Mouse (Mus musculus): ENCODE measurements around the gene Hacd2. TPM values are rescaled to one million over a fixed set of nuclear protein-coding genes. Genes with fewer than 3 reads are reported as not detected.
A peak's percentile ranks its signal among the peaks of the same experiment; 100 is the strongest.

The Hacd2 gene
- polyA plus RNA-seq, 1 experiment from 2014 or later = 47.8 TPM

DNA sequence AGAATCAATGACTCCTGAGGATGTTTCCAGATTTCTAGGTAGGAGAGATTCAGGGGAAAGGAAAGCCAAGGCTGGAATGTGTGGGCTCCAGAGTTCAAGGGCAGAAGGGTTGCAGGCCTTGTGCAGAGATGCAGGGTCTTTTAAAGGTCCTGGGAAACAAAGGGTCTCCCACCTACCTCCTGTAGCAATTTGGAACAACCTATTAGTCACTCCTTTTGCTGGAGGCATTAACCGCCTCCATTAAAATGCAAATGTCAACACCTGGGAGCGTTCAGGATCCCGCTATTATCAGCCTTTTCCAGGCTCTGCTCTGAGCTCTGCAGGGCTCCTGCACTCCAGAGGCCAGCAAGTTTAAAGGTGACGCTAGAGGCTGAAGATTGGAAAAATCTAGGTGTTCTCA lies 123.9 kb downstream of the Hacd2 start:
- Histone ChIP-seq H3K9ac (no peak overlapping the region), H3K27ac (no peak overlapping the region), H3K27me3 (replicated peaks) (peaks cover 2% of the 10 kb centered on the region), H3K9me3 (peaks cover 4% of the 10 kb centered on the region; the same call in 1 of the 2 replicates), H3K36me3 (no peaks in the 10 kb centered on the region), H3K4me2 (replicated peaks) (no peak overlapping the region), H3K4me3 (no peak overlapping the region), H3K4me1 (no peaks in the 10 kb centered on the region)
- 5% methylated on average over 4 of the region's 4 CpGs for WGBS
- ATAC-seq (ENCODE audit: low FRiP score, low read depth) = no peak

DNA sequence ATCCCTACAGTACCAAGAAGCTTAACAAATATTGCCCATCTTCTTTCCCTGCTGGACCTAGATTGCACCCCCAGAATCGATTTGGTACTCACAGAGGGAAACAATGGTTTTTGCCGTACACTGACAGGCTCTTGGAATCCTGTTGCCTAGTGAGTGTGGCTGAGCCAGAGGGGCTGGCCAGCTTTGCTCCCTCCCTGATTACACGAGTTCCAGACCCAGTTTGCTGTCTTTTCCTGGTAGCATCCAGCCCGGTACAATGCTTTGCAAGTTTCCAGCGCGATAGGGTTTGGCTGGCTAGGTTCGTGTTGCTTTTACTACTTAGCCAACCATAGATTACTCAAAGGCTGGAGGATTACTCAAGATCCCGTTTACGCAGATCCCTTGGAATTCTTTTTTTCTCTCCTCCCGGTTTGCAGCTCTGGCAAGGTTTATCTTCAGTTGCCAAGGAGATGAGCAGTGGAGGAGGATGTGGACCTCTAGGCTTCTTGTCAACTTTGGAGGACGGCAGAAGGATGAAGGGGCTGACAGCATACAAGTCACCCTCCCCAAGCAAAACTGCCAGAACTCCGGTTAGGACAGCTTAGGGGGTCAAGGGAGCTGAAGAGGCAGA lies 131.0 kb downstream of the Hacd2 start:
- peaks cover 44% of the 10 kb centered on the region for H3K27me3 ChIP-seq (replicated peaks)
- H3K36me3 ChIP-seq = no peaks in the 10 kb centered on the region
- no peak for ATAC-seq (ENCODE audit: low FRiP score, low read depth)
- WGBS = 9% methylated on average over 12 of the region's 12 CpGs
- H3K4me1 ChIP-seq = peaks cover 35% of the 10 kb centered on the region
- no peak overlapping the region for H3K4me3 ChIP-seq
- no peak overlapping the region for H3K27ac ChIP-seq
- H3K4me2 ChIP-seq (replicated peaks) = no peak overlapping the region
- no peak overlapping the region for H3K9ac ChIP-seq
- no peaks in the 10 kb centered on the region for H3K9me3 ChIP-seq

DNA sequence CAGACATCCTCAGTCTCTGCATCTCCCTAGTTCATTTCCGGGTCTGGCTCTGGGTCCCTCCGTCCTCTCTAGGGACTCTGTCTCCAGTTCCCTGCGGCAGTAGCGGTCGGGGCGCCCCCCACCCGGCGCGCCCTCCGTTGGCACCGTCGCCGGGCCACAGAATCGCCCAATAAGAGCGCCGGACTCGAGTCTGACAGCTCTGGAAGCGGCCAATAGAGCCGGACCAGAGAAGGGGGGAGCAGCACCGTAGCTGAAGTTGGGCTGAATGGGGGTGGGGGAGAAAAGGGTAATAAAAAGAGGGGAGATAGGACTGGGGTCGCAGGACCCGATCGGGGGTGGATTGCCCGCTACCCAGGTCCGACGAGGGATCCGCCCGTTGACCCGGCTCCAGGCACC lies 132.0 kb downstream of the Hacd2 start:
- Histone ChIP-seq H3K4me1 (peaks cover 42% of the 10 kb centered on the region), H3K27ac (0 out of 2 replicates have a peak overlapping the region, but pooled peaks have one; percentile 57), H3K4me3 (peak overlapping the region; percentile 74), H3K9me3 (no peaks in the 10 kb centered on the region), H3K9ac (peak overlapping the region; percentile 87), H3K36me3 (no peaks in the 10 kb centered on the region), H3K4me2 (replicated peaks) (peak overlapping the region; percentile 97), H3K27me3 (replicated peaks) (peaks cover 44% of the 10 kb centered on the region)
- WGBS = under 1% methylated on average over 29 of the region's 29 CpGs
- ATAC-seq (ENCODE audit: low FRiP score, low read depth) = peak; percentile 84

GRCm38 (mm10) chr16:35154641-35155390 lies 132.6 kb downstream of the Hacd2 start, which contains the start of gene Adcy5:
Gene Adcy5 (plus strand): TSS chr16:35154877.
- peak within 1 kb of the TSS; percentile 57; the same call in 1 of the 2 replicates for H3K27ac ChIP-seq
- H3K4me2 ChIP-seq (replicated peaks) = peak within 1 kb of the TSS; percentile 97
- peaks cover 47% of the 10 kb centered on the region for H3K4me1 ChIP-seq
- peak; percentile 63 for ATAC-seq (ENCODE audit: low FRiP score, low read depth)
- H3K36me3 ChIP-seq = no peaks in the 10 kb centered on the region
- peak within 1 kb of the TSS; percentile 87 for H3K9ac ChIP-seq
- WGBS = 1% methylated on average over 74 of the region's 104 CpGs
- no peaks in the 10 kb centered on the region for H3K9me3 ChIP-seq
- peak within 1 kb of the TSS; percentile 74 for H3K4me3 ChIP-seq
- H3K27me3 ChIP-seq (replicated peaks) = peaks cover 44% of the 10 kb centered on the region

- Histone ChIP-seq H3K36me3 (no peaks in the 10 kb centered on the region), H3K9me3 (no peaks in the 10 kb centered on the region), H3K4me1 (peaks cover 56% of the 10 kb centered on the region), H3K27me3 (replicated peaks) (peaks cover 44% of the 10 kb centered on the region), H3K9ac (peak overlapping the region; percentile 87), H3K4me2 (replicated peaks) (peak overlapping the region; percentile 97), H3K27ac (peak overlapping the region; percentile 57; the same call in 1 of the 2 replicates), H3K4me3 (peak overlapping the region; percentile 74)
- ATAC-seq (ENCODE audit: low FRiP score, low read depth) = peak; percentile 35
- 1% methylated on average over 85 of the region's 87 CpGs for WGBS
These were observed 133.4 kb downstream of the Hacd2 start for GRCm38 (mm10) chr16:35155391-35156305.

DNA sequence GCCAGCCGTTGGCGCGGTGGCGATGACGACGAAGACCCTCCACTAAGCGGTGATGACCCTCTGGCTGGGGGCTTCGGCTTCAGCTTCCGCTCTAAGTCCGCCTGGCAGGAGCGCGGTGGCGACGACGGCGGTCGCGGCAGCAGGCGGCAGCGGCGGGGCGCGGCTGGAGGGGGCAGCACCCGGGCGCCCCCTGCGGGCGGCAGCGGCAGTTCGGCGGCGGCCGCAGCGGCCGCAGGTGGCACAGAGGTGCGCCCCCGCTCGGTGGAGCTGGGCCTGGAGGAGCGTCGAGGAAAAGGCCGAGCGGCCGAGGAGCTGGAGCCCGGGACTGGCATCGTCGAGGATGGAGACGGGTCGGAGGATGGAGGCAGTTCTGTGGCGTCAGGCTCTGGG lies 134.1 kb downstream of the Hacd2 start:
- Histone ChIP-seq H3K4me2 (replicated peaks) (peak overlapping the region; percentile 97), H3K4me1 (peaks cover 62% of the 10 kb centered on the region), H3K9me3 (no peaks in the 10 kb centered on the region), H3K27ac (no peak overlapping the region), H3K9ac (peak overlapping the region; percentile 87; the same call in 1 of the 2 replicates), H3K4me3 (peak overlapping the region; percentile 74), H3K27me3 (replicated peaks) (peaks cover 41% of the 10 kb centered on the region), H3K36me3 (no peaks in the 10 kb centered on the region)
- 3% methylated on average over 48 of the region's 48 CpGs for WGBS
- ATAC-seq (ENCODE audit: low FRiP score, low read depth) = no peak

DNA sequence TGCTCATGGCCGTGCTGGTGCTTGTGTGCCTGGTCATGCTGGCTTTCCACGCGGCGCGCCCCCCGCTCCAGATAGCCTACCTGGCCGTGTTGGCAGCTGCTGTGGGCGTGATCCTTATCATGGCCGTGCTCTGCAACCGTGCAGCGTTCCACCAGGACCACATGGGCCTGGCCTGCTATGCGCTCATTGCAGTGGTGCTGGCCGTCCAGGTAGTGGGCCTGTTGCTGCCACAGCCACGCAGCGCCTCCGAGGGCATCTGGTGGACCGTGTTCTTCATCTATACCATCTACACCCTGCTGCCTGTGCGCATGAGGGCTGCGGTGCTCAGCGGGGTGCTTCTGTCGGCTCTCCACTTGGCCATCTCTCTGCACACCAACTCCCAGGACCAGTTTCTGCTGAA lies 134.6 kb downstream of the Hacd2 start:
- 77% methylated on average over 21 of the region's 21 CpGs for WGBS
- Histone ChIP-seq H3K36me3 (no peaks in the 10 kb centered on the region), H3K4me1 (peaks cover 67% of the 10 kb centered on the region), H3K4me2 (replicated peaks) (peak overlapping the region; percentile 97), H3K27me3 (replicated peaks) (peaks cover 37% of the 10 kb centered on the region), H3K9me3 (no peaks in the 10 kb centered on the region), H3K4me3 (peak overlapping the region; percentile 74; the same call in 1 of the 2 replicates), H3K27ac (no peak overlapping the region), H3K9ac (no peak overlapping the region)
- no peak for ATAC-seq (ENCODE audit: low FRiP score, low read depth)

Other genes with a start within 250 kb of the Hacd2 start
- 3.6 and 3.8 TPM in 2 replicates for gene Adcy5, start 132.4 kb downstream of the Hacd2 start, polyA plus RNA-seq (2016; fragmentation: Nextera tagmentation; extraction: Ambion mirVana)

Data from neural tube, embryonic 12.5 days (tissue).